Mouse (Mus musculus): ENCODE measurements around the gene Bola3. TPM values are rescaled to one million over a fixed set of nuclear protein-coding genes. Genes with fewer than 3 reads are reported as not detected.
"Not testable (repeated sequence)": the region's sequence is repeated elsewhere in the genome, so short reads cannot be mapped to it uniquely, and the experiment has no call there.

Gene Bola3
- polyA plus RNA-seq, 1 experiment from 2014 or later: 186 TPM

GRCm38 (mm10) chr6:83327591-83328190 is 21.3 kb upstream of the Bola3 start:
- ATAC-seq: no peak
- H3K4me2 ChIP-seq (ENCODE audit: low read depth, low read length): 0 out of 2 replicates have a peak overlapping the region, but pooled peaks have one; percentile 58
- peaks cover 8% of the 10 kb centered on the region; the same call in 1 of the 2 replicates for H3K36me3 ChIP-seq (ENCODE audit: control insufficient read depth, insufficient read depth, low read length)
- H3K9ac ChIP-seq (ENCODE audit: low read depth, low read length): no peak overlapping the region
- 90% methylated on average over 3 of the region's 3 CpGs for WGBS
- H3K27me3 ChIP-seq (replicated peaks; ENCODE audit: control insufficient read depth, insufficient read depth, low read length): no peaks in the 10 kb centered on the region
- no peaks in the 10 kb centered on the region for H3K9me3 ChIP-seq (ENCODE audit: control insufficient read depth, low read length)
- no peak overlapping the region for H3K27ac ChIP-seq (ENCODE audit: low read length)
- H3K4me3 ChIP-seq (ENCODE audit: low read length): no peak overlapping the region
- H3K4me1 ChIP-seq (ENCODE audit: control insufficient read depth, insufficient read depth, low read length): peaks cover 9% of the 10 kb centered on the region

- no peak overlapping the region for H3K4me3 ChIP-seq (ENCODE audit: low read length)
- peaks cover 7% of the 10 kb centered on the region; the same call in 1 of the 2 replicates for H3K36me3 ChIP-seq (ENCODE audit: control insufficient read depth, insufficient read depth, low read length)
- H3K4me2 ChIP-seq (ENCODE audit: low read depth, low read length): no peak overlapping the region
- H3K27ac ChIP-seq (ENCODE audit: low read length): no peak overlapping the region
- H3K9ac ChIP-seq (ENCODE audit: low read depth, low read length): no peak overlapping the region
- no peaks in the 10 kb centered on the region for H3K4me1 ChIP-seq (ENCODE audit: control insufficient read depth, insufficient read depth, low read length)
- H3K9me3 ChIP-seq (ENCODE audit: control insufficient read depth, low read length): no peaks in the 10 kb centered on the region
- 86% methylated on average over 3 of the region's 3 CpGs for WGBS
- no peak for ATAC-seq
- H3K27me3 ChIP-seq (replicated peaks; ENCODE audit: control insufficient read depth, insufficient read depth, low read length): no peaks in the 10 kb centered on the region
Measured at GRCm38 (mm10) chr6:83341387-83341786, 7.6 kb upstream of the Bola3 start.

DNA sequence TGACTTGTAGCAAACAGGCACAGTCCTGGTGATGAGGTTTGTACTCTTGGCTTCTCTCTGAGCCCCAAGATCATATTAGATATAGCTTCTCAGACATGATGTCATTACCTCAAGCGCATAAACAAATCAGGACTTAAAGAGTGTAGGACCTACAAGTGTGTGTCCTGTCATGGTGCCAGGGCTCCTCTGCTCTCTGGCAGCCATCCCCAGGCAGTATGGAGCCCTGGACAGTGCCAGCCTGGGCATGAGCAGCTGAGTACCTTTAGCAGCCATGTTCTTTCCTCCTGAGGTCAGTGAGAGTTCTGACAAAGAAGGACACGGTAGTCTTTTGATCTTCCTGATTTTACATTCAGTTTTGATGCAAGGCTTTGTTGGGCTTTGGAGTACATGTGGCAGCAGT is 6.0 kb upstream of the Bola3 start:
- H3K4me2 ChIP-seq (ENCODE audit: low read depth, low read length): no peak overlapping the region

GRCm38 (mm10) chr6:83345285-83345684 is 3.7 kb upstream of the Bola3 start:
- 86% methylated on average over 8 of the region's 8 CpGs for WGBS
- H3K9ac ChIP-seq (ENCODE audit: low read depth, low read length); H3K4me3 ChIP-seq (ENCODE audit: low read length); H3K4me2 ChIP-seq (ENCODE audit: low read depth, low read length); H3K9me3 ChIP-seq (ENCODE audit: control insufficient read depth, low read length); H3K27ac ChIP-seq (ENCODE audit: low read length); ATAC-seq; H3K4me1 ChIP-seq (ENCODE audit: control insufficient read depth, insufficient read depth, low read length); H3K27me3 ChIP-seq (replicated peaks; ENCODE audit: control insufficient read depth, insufficient read depth, low read length); H3K36me3 ChIP-seq (ENCODE audit: control insufficient read depth, insufficient read depth, low read length): not testable (repeated sequence)

More for the DNA sequence above, 6.0 kb upstream of the Bola3 start:
- no peak overlapping the region for H3K27ac ChIP-seq (ENCODE audit: low read length)
- no peak for ATAC-seq
- 93% methylated on average over 2 of the region's 2 CpGs for WGBS
- no peaks in the 10 kb centered on the region for H3K4me1 ChIP-seq (ENCODE audit: control insufficient read depth, insufficient read depth, low read length)
- H3K36me3 ChIP-seq (ENCODE audit: control insufficient read depth, insufficient read depth, low read length): peaks cover 7% of the 10 kb centered on the region; the same call in 1 of the 2 replicates
- H3K4me3 ChIP-seq (ENCODE audit: low read length): no peak overlapping the region
- no peak overlapping the region for H3K9ac ChIP-seq (ENCODE audit: low read depth, low read length)
- no peaks in the 10 kb centered on the region for H3K27me3 ChIP-seq (replicated peaks; ENCODE audit: control insufficient read depth, insufficient read depth, low read length)
- no peaks in the 10 kb centered on the region for H3K9me3 ChIP-seq (ENCODE audit: control insufficient read depth, low read length)

DNA sequence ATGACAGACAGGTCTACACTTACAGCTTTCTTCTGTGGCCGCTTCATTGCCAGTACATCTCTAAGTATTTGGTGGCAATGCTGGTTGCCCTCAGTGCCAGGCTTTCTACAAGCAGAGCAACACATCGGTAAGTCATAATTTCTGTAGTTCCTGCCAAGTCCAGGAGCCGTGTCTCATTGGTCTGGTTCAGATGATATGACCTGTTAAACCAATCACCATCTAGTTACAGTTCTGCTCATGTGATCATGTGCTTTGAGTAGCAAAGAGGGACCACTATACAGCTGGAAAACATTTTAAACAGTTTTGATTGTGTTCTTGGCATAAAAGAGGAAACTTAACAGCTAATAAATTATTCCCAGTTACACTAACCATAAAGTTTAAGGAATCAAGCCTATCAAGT is 1.0 kb upstream of the Bola3 start:
- Histone ChIP-seq H3K9ac (ENCODE audit: low read depth, low read length) (no peak overlapping the region), H3K27ac (ENCODE audit: low read length) (no peak overlapping the region), H3K36me3 (ENCODE audit: control insufficient read depth, insufficient read depth, low read length) (no peaks in the 10 kb centered on the region), H3K9me3 (ENCODE audit: control insufficient read depth, low read length) (no peaks in the 10 kb centered on the region), H3K4me2 (ENCODE audit: low read depth, low read length) (no peak overlapping the region), H3K4me1 (ENCODE audit: control insufficient read depth, insufficient read depth, low read length) (peaks cover 20% of the 10 kb centered on the region), H3K27me3 (replicated peaks; ENCODE audit: control insufficient read depth, insufficient read depth, low read length) (no peaks in the 10 kb centered on the region), H3K4me3 (ENCODE audit: low read length) (no peak overlapping the region)
- no peak for ATAC-seq
- WGBS: 84% methylated on average over 3 of the region's 3 CpGs

DNA sequence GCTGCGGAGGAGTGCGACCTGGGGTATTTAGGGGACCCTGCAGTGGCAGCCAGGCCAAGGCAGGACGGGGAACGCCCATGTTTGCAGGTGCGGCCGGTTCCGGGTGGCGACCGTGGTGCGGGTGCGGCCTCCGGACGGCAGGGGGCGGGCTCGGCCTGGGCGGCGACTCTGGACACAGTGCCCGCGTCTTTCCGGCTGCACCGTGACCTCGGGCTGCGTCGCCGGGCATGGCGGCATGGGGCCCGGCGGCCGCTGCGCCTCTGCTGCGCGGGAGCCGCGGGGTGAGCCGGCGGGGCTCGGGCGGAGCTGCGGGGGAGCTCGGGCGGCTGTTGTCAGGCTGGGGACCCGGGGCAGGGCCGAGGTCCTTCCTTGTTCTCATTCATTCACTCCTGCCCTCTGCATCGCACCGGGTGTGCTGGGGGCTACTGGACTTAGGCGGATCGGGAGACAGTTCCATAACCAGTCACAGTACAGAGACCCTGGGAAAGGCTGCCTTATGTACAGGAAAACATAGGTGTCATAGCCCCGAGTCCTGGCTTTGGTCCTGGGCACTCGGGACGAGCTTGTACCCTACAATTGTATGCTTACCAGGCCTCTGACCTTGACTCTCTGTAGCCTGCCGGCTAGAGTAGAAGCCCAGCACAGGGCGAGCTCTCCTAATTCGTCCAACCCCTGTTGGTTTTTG is 469 bp downstream of the Bola3 start:
- peak overlapping the region; percentile 80 for H3K4me2 ChIP-seq (ENCODE audit: low read depth, low read length)
- H3K27ac ChIP-seq (ENCODE audit: low read length): peak overlapping the region; percentile 54
- H3K4me1 ChIP-seq (ENCODE audit: control insufficient read depth, insufficient read depth, low read length): peaks cover 20% of the 10 kb centered on the region
- peak overlapping the region; percentile 96 for H3K9ac ChIP-seq (ENCODE audit: low read depth, low read length)
- peak; percentile 95 for ATAC-seq
- H3K4me3 ChIP-seq (ENCODE audit: low read length): peak overlapping the region; percentile 89
- H3K27me3 ChIP-seq (replicated peaks; ENCODE audit: control insufficient read depth, insufficient read depth, low read length): no peaks in the 10 kb centered on the region
- no peaks in the 10 kb centered on the region for H3K36me3 ChIP-seq (ENCODE audit: control insufficient read depth, insufficient read depth, low read length)
- H3K9me3 ChIP-seq (ENCODE audit: control insufficient read depth, low read length): no peaks in the 10 kb centered on the region
- under 1% methylated on average over 53 of the region's 53 CpGs for WGBS

GRCm38 (mm10) chr6:83350172-83350571 is 1.2 kb downstream of the Bola3 start:
- H3K27me3 ChIP-seq (replicated peaks; ENCODE audit: control insufficient read depth, insufficient read depth, low read length): no peaks in the 10 kb centered on the region
- no peaks in the 10 kb centered on the region for H3K36me3 ChIP-seq (ENCODE audit: control insufficient read depth, insufficient read depth, low read length)
- no peaks in the 10 kb centered on the region for H3K9me3 ChIP-seq (ENCODE audit: control insufficient read depth, low read length)
- ATAC-seq: no peak
- peak overlapping the region; percentile 80 for H3K4me2 ChIP-seq (ENCODE audit: low read depth, low read length)
- H3K27ac ChIP-seq (ENCODE audit: low read length): no peak overlapping the region
- peaks cover 23% of the 10 kb centered on the region for H3K4me1 ChIP-seq (ENCODE audit: control insufficient read depth, insufficient read depth, low read length)
- peak overlapping the region; percentile 89 for H3K4me3 ChIP-seq (ENCODE audit: low read length)
- 86% methylated on average over 7 of the region's 7 CpGs for whole genome bisulfite sequencing
- H3K9ac ChIP-seq (ENCODE audit: low read depth, low read length): peak overlapping the region; percentile 96

DNA sequence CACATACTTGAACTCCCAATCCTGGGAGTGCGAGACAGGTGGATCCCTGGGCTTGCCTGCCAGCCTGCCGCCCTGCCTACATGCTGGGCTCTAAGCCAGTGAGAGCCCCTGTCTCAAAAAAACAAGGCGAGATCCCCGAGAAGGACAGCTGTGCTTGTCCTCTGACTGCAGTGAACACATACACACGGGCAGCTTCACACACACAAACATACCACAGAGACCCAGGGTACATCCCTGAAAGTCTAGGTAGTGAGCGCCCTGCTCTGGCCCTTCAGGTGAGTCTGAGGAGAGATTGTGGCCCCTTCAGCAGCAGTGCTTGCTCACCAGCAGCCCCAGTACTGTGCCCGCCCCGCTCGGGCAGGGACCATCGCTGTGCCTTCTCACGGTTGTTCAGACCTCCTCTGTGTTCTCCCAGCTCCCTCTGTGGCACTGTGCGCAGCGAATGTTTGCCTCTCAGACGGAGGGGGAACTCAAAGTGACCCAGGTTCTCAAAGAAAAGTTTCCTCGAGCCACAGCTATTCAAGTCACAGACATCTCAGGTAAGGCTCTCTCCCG is 2.0 kb downstream of the Bola3 start:
- H3K36me3 ChIP-seq (ENCODE audit: control insufficient read depth, insufficient read depth, low read length): no peaks in the 10 kb centered on the region
- 90% methylated on average over 16 of the region's 16 CpGs for WGBS
- no peak overlapping the region for H3K27ac ChIP-seq (ENCODE audit: low read length)
- H3K9ac ChIP-seq (ENCODE audit: low read depth, low read length): no peak overlapping the region
- H3K4me1 ChIP-seq (ENCODE audit: control insufficient read depth, insufficient read depth, low read length): peaks cover 27% of the 10 kb centered on the region
- no peaks in the 10 kb centered on the region for H3K27me3 ChIP-seq (replicated peaks; ENCODE audit: control insufficient read depth, insufficient read depth, low read length)
- H3K4me3 ChIP-seq (ENCODE audit: low read length): no peak overlapping the region
- H3K4me2 ChIP-seq (ENCODE audit: low read depth, low read length): no peak overlapping the region
- H3K9me3 ChIP-seq (ENCODE audit: control insufficient read depth, low read length): no peaks in the 10 kb centered on the region
- no peak for ATAC-seq

- Histone ChIP-seq H3K36me3 (ENCODE audit: control insufficient read depth, insufficient read depth, low read length) (no peaks in the 10 kb centered on the region), H3K27ac (ENCODE audit: low read length) (peak overlapping the region; percentile 71), H3K4me3 (ENCODE audit: low read length) (no peak overlapping the region), H3K27me3 (replicated peaks; ENCODE audit: control insufficient read depth, insufficient read depth, low read length) (no peaks in the 10 kb centered on the region), H3K4me2 (ENCODE audit: low read depth, low read length) (no peak overlapping the region), H3K4me1 (ENCODE audit: control insufficient read depth, insufficient read depth, low read length) (peaks cover 27% of the 10 kb centered on the region), H3K9me3 (ENCODE audit: control insufficient read depth, low read length) (no peaks in the 10 kb centered on the region), H3K9ac (ENCODE audit: low read depth, low read length) (no peak overlapping the region)
- WGBS: 68% methylated on average over 7 of the region's 7 CpGs
- peak; percentile 63 for ATAC-seq
Measured at GRCm38 (mm10) chr6:83351490-83352160, 2.7 kb downstream of the Bola3 start.
